Mouse (Mus musculus): ENCODE results near the gene Usp4. TPM values are rescaled to one million over a fixed set of nuclear protein-coding genes. Genes with fewer than 3 reads are reported as not detected.
"Not testable (repeated sequence)": the region's sequence is repeated elsewhere in the genome, so short reads cannot be mapped to it uniquely, and the experiment has no call there.

Usp4 gene
- polyA plus RNA-seq, 1 experiment from 2014 or later, result 133 TPM

- no peak overlapping the region for H3K27ac ChIP-seq (replicated peaks; ENCODE audit: low read depth, low read length)
- no peak overlapping the region for H3K9ac ChIP-seq (ENCODE audit: low read length)
- ATAC-seq (ENCODE audit: insufficient number of reproducible peaks, low FRiP score, low TSS enrichment, low read depth), result no peak
Measured at GRCm38 (mm10) chr9:108308141-108308540, 39.5 kb upstream of the Usp4 start.

DNA sequence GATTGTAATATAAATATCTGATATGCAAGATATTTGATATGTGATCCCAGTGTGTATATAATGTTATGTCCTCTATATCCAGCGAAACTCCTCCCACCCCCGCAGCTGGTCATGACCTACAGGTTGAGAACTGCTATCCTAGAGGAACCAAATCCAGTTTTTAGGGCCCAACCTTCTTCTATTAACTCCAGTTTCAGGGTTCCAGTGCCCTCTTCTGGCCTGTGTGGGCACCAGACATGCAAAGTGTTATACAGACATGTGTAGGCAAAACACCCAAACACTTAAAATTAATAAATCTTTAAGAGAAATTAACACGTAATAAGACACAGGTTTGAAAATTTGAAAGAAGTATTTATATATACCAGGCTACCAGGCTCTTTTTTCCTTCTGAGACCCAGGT is 30.1 kb upstream of the Usp4 start:
- WGBS, result 97% methylated on average over 3 of the region's 3 CpGs
- no peak overlapping the region for H3K4me2 ChIP-seq (ENCODE audit: low read depth, severe bottlenecking)
- no peaks in the 10 kb centered on the region for H3K27me3 ChIP-seq (ENCODE audit: control insufficient read depth, insufficient read depth, low read length)
- no peak overlapping the region for H3K4me3 ChIP-seq (ENCODE audit: low read depth, low read length)
- DNase-seq (ENCODE audit: low spot score), result no peak
- H3K9me3 ChIP-seq (ENCODE audit: control insufficient read depth, low read length), result no peaks in the 10 kb centered on the region
- ATAC-seq (ENCODE audit: insufficient number of reproducible peaks, low FRiP score, low TSS enrichment, low read depth), result no peak
- H3K9ac ChIP-seq (ENCODE audit: low read length), result no peak overlapping the region
- H3K4me1 ChIP-seq (ENCODE audit: control insufficient read depth, insufficient read depth, low read length), result no peaks in the 10 kb centered on the region
- no peak overlapping the region for H3K27ac ChIP-seq (replicated peaks; ENCODE audit: low read depth, low read length)
- peaks cover 6% of the 10 kb centered on the region; the same call in 1 of the 2 replicates for H3K36me3 ChIP-seq (ENCODE audit: control insufficient read depth, insufficient read depth, low read length)

More at GRCm38 (mm10) chr9:108308141-108308540, 39.5 kb upstream of the Usp4 start:
- Histone ChIP-seq H3K4me3 (ENCODE audit: low read depth, low read length) (no peak overlapping the region), H3K27me3 (ENCODE audit: control insufficient read depth, insufficient read depth, low read length) (no peaks in the 10 kb centered on the region), H3K36me3 (ENCODE audit: control insufficient read depth, insufficient read depth, low read length) (no peaks in the 10 kb centered on the region; the same call in 1 of the 2 replicates), H3K4me2 (ENCODE audit: low read depth, severe bottlenecking) (peak overlapping the region; percentile 83), H3K9me3 (ENCODE audit: control insufficient read depth, low read length) (no peaks in the 10 kb centered on the region), H3K4me1 (ENCODE audit: control insufficient read depth, insufficient read depth, low read length) (no peaks in the 10 kb centered on the region; the same call in 1 of the 2 replicates)
- 81% methylated on average over 2 of the region's 2 CpGs for WGBS
- DNase-seq (ENCODE audit: low spot score), result no peak

DNA sequence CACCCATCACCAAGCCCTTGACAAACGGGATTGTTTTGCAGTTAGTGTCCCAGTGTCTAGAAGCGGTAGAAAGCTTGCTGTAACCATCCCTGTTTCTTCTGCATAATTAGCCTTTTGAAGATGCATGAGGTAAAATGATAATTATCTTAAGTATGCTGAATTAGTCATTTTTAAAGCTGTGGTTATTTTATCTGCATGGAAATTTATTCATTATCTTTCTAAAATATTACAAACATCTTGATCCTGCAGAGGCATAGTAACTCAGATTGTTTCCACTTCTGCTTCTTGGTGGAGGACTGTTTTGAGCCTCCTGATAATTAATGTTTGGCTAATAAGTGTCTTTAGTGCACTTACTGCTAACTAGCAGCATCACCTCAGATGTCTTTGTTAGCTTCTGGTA is 29.2 kb upstream of the Usp4 start:
- no peaks in the 10 kb centered on the region for H3K4me1 ChIP-seq (ENCODE audit: control insufficient read depth, insufficient read depth, low read length)
- H3K4me2 ChIP-seq (ENCODE audit: low read depth, severe bottlenecking), result no peak overlapping the region
- no peak for ATAC-seq (ENCODE audit: insufficient number of reproducible peaks, low FRiP score, low TSS enrichment, low read depth)
- H3K36me3 ChIP-seq (ENCODE audit: control insufficient read depth, insufficient read depth, low read length), result peaks cover 6% of the 10 kb centered on the region; the same call in 1 of the 2 replicates
- H3K27ac ChIP-seq (replicated peaks; ENCODE audit: low read depth, low read length), result no peak overlapping the region
- DNase-seq (ENCODE audit: low spot score), result no peak
- H3K4me3 ChIP-seq (ENCODE audit: low read depth, low read length), result no peak overlapping the region
- no peaks in the 10 kb centered on the region for H3K27me3 ChIP-seq (ENCODE audit: control insufficient read depth, insufficient read depth, low read length)
- H3K9ac ChIP-seq (ENCODE audit: low read length), result no peak overlapping the region
- WGBS, result 93% methylated on average over 2 of the region's 2 CpGs
- H3K9me3 ChIP-seq (ENCODE audit: control insufficient read depth, low read length), result no peaks in the 10 kb centered on the region

DNA sequence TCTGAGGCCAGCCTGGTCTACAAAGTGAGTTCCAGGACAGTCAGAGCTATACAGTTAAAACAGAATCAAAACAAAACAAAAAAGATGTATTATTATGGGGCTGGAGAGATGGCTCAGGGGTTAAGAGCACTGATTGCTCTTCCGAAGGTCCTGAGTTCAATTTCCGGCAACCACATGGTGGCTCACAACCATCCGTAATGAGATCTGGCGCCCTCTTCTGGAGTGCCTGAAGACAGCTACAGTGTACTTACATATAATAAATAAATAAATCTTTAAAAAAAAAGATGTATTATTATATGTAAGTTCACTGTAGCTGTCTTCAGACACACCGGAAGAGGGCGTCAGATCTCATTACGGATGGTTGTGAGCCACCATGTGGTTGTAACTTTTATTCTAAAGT is 25.6 kb upstream of the Usp4 start:
- not testable (repeated sequence) for DNase-seq (ENCODE audit: low spot score); H3K36me3 ChIP-seq (ENCODE audit: control insufficient read depth, insufficient read depth, low read length); H3K9ac ChIP-seq (ENCODE audit: low read length); H3K4me2 ChIP-seq (ENCODE audit: low read depth, severe bottlenecking); H3K9me3 ChIP-seq (ENCODE audit: control insufficient read depth, low read length); H3K4me3 ChIP-seq (ENCODE audit: low read depth, low read length); ATAC-seq (ENCODE audit: insufficient number of reproducible peaks, low FRiP score, low TSS enrichment, low read depth); H3K27me3 ChIP-seq (ENCODE audit: control insufficient read depth, insufficient read depth, low read length); H3K27ac ChIP-seq (replicated peaks; ENCODE audit: low read depth, low read length); H3K4me1 ChIP-seq (ENCODE audit: control insufficient read depth, insufficient read depth, low read length)
- WGBS, result 86% methylated on average over 7 of the region's 7 CpGs

DNA sequence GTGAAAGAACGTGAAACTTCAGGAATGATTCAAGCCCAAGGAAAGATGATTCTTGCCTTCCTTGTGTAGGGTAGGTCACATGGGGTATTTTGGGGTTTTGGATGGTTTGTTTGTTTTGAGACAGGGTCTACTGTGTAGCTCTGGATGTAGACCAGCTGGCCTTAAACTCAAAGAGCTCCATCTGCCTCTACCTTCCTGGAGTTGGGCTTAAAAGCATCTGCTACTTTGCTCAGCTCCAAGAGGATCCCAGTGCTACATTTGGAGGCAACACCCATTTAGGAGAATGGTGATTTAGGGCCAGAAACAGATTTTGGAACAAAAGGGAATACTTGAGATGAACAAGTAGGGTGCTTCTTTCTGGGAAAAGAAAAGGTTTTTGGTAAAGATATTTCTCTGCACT is 22.9 kb upstream of the Usp4 start:
- no peak overlapping the region for H3K27ac ChIP-seq (replicated peaks; ENCODE audit: low read depth, low read length)
- no peak overlapping the region for H3K4me2 ChIP-seq (ENCODE audit: low read depth, severe bottlenecking)
- no peaks in the 10 kb centered on the region for H3K4me1 ChIP-seq (ENCODE audit: control insufficient read depth, insufficient read depth, low read length)
- no peak overlapping the region for H3K4me3 ChIP-seq (ENCODE audit: low read depth, low read length)
- ATAC-seq (ENCODE audit: insufficient number of reproducible peaks, low FRiP score, low TSS enrichment, low read depth), result no peak
- H3K36me3 ChIP-seq (ENCODE audit: control insufficient read depth, insufficient read depth, low read length), result peaks cover 12% of the 10 kb centered on the region; the same call in 1 of the 2 replicates
- 89% methylated on average over 1 of the region's 1 CpGs for WGBS
- H3K9ac ChIP-seq (ENCODE audit: low read length), result no peak overlapping the region
- DNase-seq (ENCODE audit: low spot score), result no peak
- H3K27me3 ChIP-seq (ENCODE audit: control insufficient read depth, insufficient read depth, low read length), result no peaks in the 10 kb centered on the region
- H3K9me3 ChIP-seq (ENCODE audit: control insufficient read depth, low read length), result no peaks in the 10 kb centered on the region

DNA sequence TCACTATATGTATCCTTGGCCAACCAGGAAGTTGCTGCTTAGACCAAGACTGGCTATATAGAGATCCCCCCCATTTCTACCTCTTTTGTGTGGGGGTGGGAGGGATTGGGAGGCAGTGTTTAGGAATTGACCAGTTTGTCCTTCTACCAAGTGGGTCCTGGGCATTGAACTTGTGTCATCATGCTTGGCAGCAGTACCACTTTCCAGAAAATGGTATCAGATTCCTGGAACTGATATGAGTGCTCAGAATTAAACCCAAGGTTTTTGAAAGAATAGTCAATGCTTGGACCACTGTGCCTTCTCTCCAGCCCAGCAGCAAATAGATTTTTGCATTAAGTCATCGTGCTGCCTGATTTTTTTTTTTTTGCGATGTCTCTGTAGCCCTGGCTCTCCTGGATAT is 21.8 kb upstream of the Usp4 start:
- Histone ChIP-seq H3K4me2 (ENCODE audit: low read depth, severe bottlenecking) (no peak overlapping the region), H3K9ac (ENCODE audit: low read length) (no peak overlapping the region), H3K4me1 (ENCODE audit: control insufficient read depth, insufficient read depth, low read length) (no peaks in the 10 kb centered on the region), H3K27me3 (ENCODE audit: control insufficient read depth, insufficient read depth, low read length) (no peaks in the 10 kb centered on the region), H3K36me3 (ENCODE audit: control insufficient read depth, insufficient read depth, low read length) (peaks cover 14% of the 10 kb centered on the region; the same call in 1 of the 2 replicates), H3K4me3 (ENCODE audit: low read depth, low read length) (no peak overlapping the region), H3K27ac (replicated peaks; ENCODE audit: low read depth, low read length) (no peak overlapping the region), H3K9me3 (ENCODE audit: control insufficient read depth, low read length) (no peaks in the 10 kb centered on the region)
- 97% methylated on average over 2 of the region's 2 CpGs for WGBS
- DNase-seq (ENCODE audit: low spot score) (no peak), ATAC-seq (ENCODE audit: insufficient number of reproducible peaks, low FRiP score, low TSS enrichment, low read depth) (no peak)

GRCm38 (mm10) chr9:108337848-108338550 is 9.7 kb upstream of the Usp4 start:
- WGBS, result 77% methylated on average over 10 of the region's 10 CpGs

GRCm38 (mm10) chr9:108338551-108338885 is 9.1 kb upstream of the Usp4 start:
- Histone ChIP-seq H3K4me2 (ENCODE audit: low read depth, severe bottlenecking) (peak overlapping the region; percentile 74), H3K4me3 (ENCODE audit: low read depth, low read length) (peak overlapping the region; percentile 74; the same call in 1 of the 2 replicates), H3K27ac (replicated peaks; ENCODE audit: low read depth, low read length) (peak overlapping the region; percentile 93), H3K4me1 (ENCODE audit: control insufficient read depth, insufficient read depth, low read length) (no peaks in the 10 kb centered on the region), H3K9ac (ENCODE audit: low read length) (peak overlapping the region; percentile 95; the same call in 1 of the 2 replicates), H3K27me3 (ENCODE audit: control insufficient read depth, insufficient read depth, low read length) (no peaks in the 10 kb centered on the region), H3K36me3 (ENCODE audit: control insufficient read depth, insufficient read depth, low read length) (peaks cover 8% of the 10 kb centered on the region), H3K9me3 (ENCODE audit: control insufficient read depth, low read length) (no peaks in the 10 kb centered on the region)
- DNase-seq (ENCODE audit: low spot score), result peak; percentile 45
- ATAC-seq (ENCODE audit: insufficient number of reproducible peaks, low FRiP score, low TSS enrichment, low read depth), result no peak
- 29% methylated on average over 6 of the region's 6 CpGs for WGBS

More at GRCm38 (mm10) chr9:108337848-108338550, 9.7 kb upstream of the Usp4 start:
- no peak overlapping the region for H3K4me3 ChIP-seq (ENCODE audit: low read depth, low read length)
- no peak overlapping the region for H3K9ac ChIP-seq (ENCODE audit: low read length)
- no peaks in the 10 kb centered on the region for H3K4me1 ChIP-seq (ENCODE audit: control insufficient read depth, insufficient read depth, low read length)
- H3K9me3 ChIP-seq (ENCODE audit: control insufficient read depth, low read length), result no peaks in the 10 kb centered on the region
- no peaks in the 10 kb centered on the region for H3K27me3 ChIP-seq (ENCODE audit: control insufficient read depth, insufficient read depth, low read length)
- DNase-seq (ENCODE audit: low spot score), result no peak
- peak overlapping the region; percentile 93 for H3K27ac ChIP-seq (replicated peaks; ENCODE audit: low read depth, low read length)
- H3K4me2 ChIP-seq (ENCODE audit: low read depth, severe bottlenecking), result 0 out of 2 replicates have a peak overlapping the region, but pooled peaks have one; percentile 74
- ATAC-seq (ENCODE audit: insufficient number of reproducible peaks, low FRiP score, low TSS enrichment, low read depth), result no peak
- H3K36me3 ChIP-seq (ENCODE audit: control insufficient read depth, insufficient read depth, low read length), result peaks cover 8% of the 10 kb centered on the region

Measured in limb, embryonic 11.5 days (tissue).